Mouse (Mus musculus) kidney, postnatal 0 days (tissue): Measurements from ENCODE around the gene Stk10. TPM values are rescaled to one million over a fixed set of nuclear protein-coding genes. Genes with fewer than 3 reads are reported as not detected.

Source experiments
- ATAC-seq: fragments of 200-750 bp; cut with Nextera tagmentation; replicated peaks from 2 replicates; pipeline ENCODE4 v1.8.0; 2017; ENCODE audit warnings: low read depth, moderate number of reproducible peaks, moderate TSS enrichment, moderate library complexity; ENCODE audit not compliant: low FRiP score
- DNase-seq: peaks from one replicate; pipeline ENCODE4 v3.0.0-alpha.2; 2016; ENCODE audit warnings: low spot score
- H3K27ac ChIP-seq: fragments of 300-500 bp; sonication (generic); 2 replicates; pipeline ENCODE4 v1.5.1; 2014; ENCODE audit warnings: mild to moderate bottlenecking
- H3K27me3 ChIP-seq: fragments of 300-500 bp; sonication (generic); 2 replicates; pipeline ENCODE4 v1.6.1; 2014; ENCODE audit warnings: low read length, mixed read lengths; ENCODE audit not compliant: insufficient read depth
- H3K36me3 ChIP-seq: fragments of 300-500 bp; sonication (generic); 2 replicates; pipeline ENCODE4 v1.6.1; 2014; ENCODE audit warnings: low read length, mixed read lengths; ENCODE audit not compliant: insufficient read depth
- H3K4me1 ChIP-seq: fragments of 300-500 bp; sonication (generic); replicated peaks from 2 replicates; pipeline ENCODE4 v1.6.1; 2014; ENCODE audit warnings: antibody characterized with exemption, low read length, mixed read lengths; ENCODE audit not compliant: insufficient read depth
- H3K4me2 ChIP-seq: fragments of 300-500 bp; sonication (generic); 2 replicates; pipeline ENCODE4 v1.6.1; 2014; ENCODE audit warnings: mild to moderate bottlenecking, low read length, moderate library complexity, mixed read lengths
- H3K4me3 ChIP-seq: fragments of 300-500 bp; sonication (generic); replicated peaks from 2 replicates; pipeline ENCODE4 v1.5.1; 2014; ENCODE audit warnings: low read depth, low read length
- H3K9ac ChIP-seq: fragments of 300-500 bp; sonication (generic); 2 replicates; pipeline ENCODE4 v1.6.1; 2014; ENCODE audit warnings: low read depth, low read length
- H3K9me3 ChIP-seq: fragments of 300-500 bp; sonication (generic); replicated peaks from 2 replicates; pipeline ENCODE4 v1.6.1; 2016; ENCODE audit warnings: low read length, inconsistent platforms, mixed read lengths
- CTCF ChIP-seq: IDR thresholded peaks from 2 replicates; pipeline ENCODE4 v1.5.1; 2016; ENCODE audit warnings: antibody characterized with exemption, low read depth, mild to moderate bottlenecking, moderate library complexity
- WGBS: fragments of 180-500 bp; shearing (Covaris S2); extraction: QIAGEN DNeasy Blood & Tissue Kit; methylation state at CpG from one replicate; pipeline ENCODE4 v1.1.7; 2014; 5-methylcytosine and 5-hydroxymethylcytosine counted together
- polyA plus RNA-seq: library from polyadenylated mRNA; unstranded; fragments of >200 nt; fragmentation: Nextera tagmentation; extraction: Ambion mirVana; gene quantifications from 2 replicates; pipeline ENCODE4 v1.2.1, GENCODE M21; 2015

Gene Stk10
- polyA plus RNA-seq, 1 experiment from 2014 or later, result 2.4 TPM

DNA sequence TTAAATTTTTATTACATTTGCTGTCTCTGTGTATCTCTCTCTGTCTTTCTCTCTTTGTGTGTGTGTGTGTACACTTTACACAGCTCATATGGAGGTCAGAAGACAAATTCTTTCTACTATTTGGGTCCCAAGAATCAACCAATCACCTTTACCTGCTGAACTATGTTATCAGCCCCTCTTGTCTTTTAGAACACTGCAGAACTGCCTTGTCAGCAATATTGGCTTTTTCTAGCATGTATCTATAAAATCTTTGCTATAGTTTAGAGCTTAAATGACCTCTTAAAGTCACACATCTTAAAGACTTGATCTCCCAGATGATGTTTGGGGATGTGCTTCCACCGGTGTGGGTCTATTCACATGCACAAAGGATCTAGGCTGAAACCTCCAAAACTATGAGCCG lies 42.0 kb upstream of the Stk10 start:
- no peak for DNase-seq
- no peak for ATAC-seq
- H3K4me1 ChIP-seq, result 0 out of 2 replicates have a peak, but pooled peaks cover 5% of the 10 kb centered on the region
- no peaks in the 10 kb centered on the region for H3K27me3 ChIP-seq
- H3K4me3 ChIP-seq, result no peak overlapping the region
- H3K4me2 ChIP-seq, result no peak overlapping the region
- H3K9ac ChIP-seq, result no peak overlapping the region
- 96% methylated on average over 2 of the region's 2 CpGs for WGBS
- no peaks in the 10 kb centered on the region for H3K36me3 ChIP-seq
- H3K27ac ChIP-seq, result no peak overlapping the region
- no peaks in the 10 kb centered on the region for H3K9me3 ChIP-seq
- TF ChIP-seq CTCF, result no peak

DNA sequence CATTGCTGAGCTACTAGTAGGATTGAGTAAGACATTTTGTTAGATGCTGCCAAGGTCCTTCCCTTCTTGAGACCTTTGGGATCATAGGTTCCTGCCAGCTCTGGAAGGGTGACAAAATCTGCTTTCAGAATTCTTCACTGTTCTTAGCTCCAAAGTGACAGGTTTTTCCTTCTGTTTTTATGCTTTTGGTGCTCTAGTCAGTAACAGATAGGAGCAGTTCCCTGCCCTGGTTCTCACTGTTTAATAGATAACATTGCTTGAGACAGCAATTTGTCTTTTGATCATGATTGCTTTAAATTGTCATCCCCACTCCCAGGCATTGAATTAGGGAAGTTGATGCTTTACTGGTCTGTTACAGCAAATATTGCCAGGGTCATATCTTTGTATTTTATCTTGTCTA lies 39.8 kb upstream of the Stk10 start:
- no peak for TF ChIP-seq CTCF
- H3K4me1 ChIP-seq, result 0 out of 2 replicates have a peak, but pooled peaks cover 5% of the 10 kb centered on the region
- H3K9ac ChIP-seq, result no peak overlapping the region
- no peaks in the 10 kb centered on the region for H3K27me3 ChIP-seq
- H3K4me3 ChIP-seq, result no peak overlapping the region
- no peak overlapping the region for H3K27ac ChIP-seq
- no peak overlapping the region for H3K4me2 ChIP-seq
- H3K9me3 ChIP-seq, result no peaks in the 10 kb centered on the region
- no peaks in the 10 kb centered on the region for H3K36me3 ChIP-seq
- no peak for DNase-seq
- no peak for ATAC-seq

DNA sequence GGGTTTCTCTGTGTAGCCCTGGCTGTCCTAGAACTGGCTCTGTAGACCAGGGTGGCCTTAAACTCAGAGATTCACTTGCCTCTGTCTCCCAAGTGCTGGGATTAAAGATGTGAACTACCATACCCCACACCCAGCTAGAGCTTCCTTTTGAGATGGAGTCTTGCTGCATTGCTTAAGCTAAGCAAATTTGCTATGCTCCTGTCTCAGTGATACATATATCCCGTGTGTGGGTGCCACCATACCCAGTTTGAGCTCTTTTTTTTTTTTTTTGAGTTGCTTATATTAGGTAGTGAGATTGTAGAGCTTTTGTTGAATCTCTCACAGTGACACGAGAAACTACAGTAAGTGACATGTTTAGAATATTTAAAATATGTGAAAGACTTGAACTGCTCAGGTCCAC lies 37.8 kb upstream of the Stk10 start:
- H3K9me3 ChIP-seq, result no peaks in the 10 kb centered on the region
- H3K9ac ChIP-seq, result no peak overlapping the region
- H3K27me3 ChIP-seq, result no peaks in the 10 kb centered on the region
- H3K4me3 ChIP-seq, result no peak overlapping the region
- H3K27ac ChIP-seq, result no peak overlapping the region
- no peak for TF ChIP-seq CTCF
- ATAC-seq (no peak), DNase-seq (no peak)
- WGBS, result 72% methylated on average over 2 of the region's 2 CpGs
- no peaks in the 10 kb centered on the region for H3K4me1 ChIP-seq
- H3K36me3 ChIP-seq, result no peaks in the 10 kb centered on the region
- H3K4me2 ChIP-seq, result no peak overlapping the region

- H3K27ac ChIP-seq, result no peak overlapping the region
- H3K27me3 ChIP-seq, result no peaks in the 10 kb centered on the region
- ATAC-seq (no peak), DNase-seq (peak; percentile 42)
- WGBS, result 86% methylated on average over 7 of the region's 7 CpGs
- H3K4me1 ChIP-seq, result no peaks in the 10 kb centered on the region
- no peak overlapping the region for H3K4me2 ChIP-seq
- H3K4me3 ChIP-seq, result no peak overlapping the region
- H3K36me3 ChIP-seq, result no peaks in the 10 kb centered on the region
- no peak for TF ChIP-seq CTCF
- H3K9me3 ChIP-seq, result no peaks in the 10 kb centered on the region
- no peak overlapping the region for H3K9ac ChIP-seq
Measured at GRCm38 (mm10) chr11:32498757-32499535, 34.2 kb upstream of the Stk10 start.

GRCm38 (mm10) chr11:32499931-32500330 lies 33.2 kb upstream of the Stk10 start:
- TF ChIP-seq CTCF, result peak; percentile 54
- WGBS, result 90% methylated on average over 4 of the region's 4 CpGs
- ATAC-seq, result no peak
- Histone ChIP-seq H3K27ac (no peak overlapping the region), H3K9me3 (no peaks in the 10 kb centered on the region), H3K4me3 (no peak overlapping the region), H3K27me3 (no peaks in the 10 kb centered on the region), H3K4me1 (no peaks in the 10 kb centered on the region), H3K4me2 (no peak overlapping the region), H3K9ac (no peak overlapping the region), H3K36me3 (no peaks in the 10 kb centered on the region)
- DNase-seq, result no peak

DNA sequence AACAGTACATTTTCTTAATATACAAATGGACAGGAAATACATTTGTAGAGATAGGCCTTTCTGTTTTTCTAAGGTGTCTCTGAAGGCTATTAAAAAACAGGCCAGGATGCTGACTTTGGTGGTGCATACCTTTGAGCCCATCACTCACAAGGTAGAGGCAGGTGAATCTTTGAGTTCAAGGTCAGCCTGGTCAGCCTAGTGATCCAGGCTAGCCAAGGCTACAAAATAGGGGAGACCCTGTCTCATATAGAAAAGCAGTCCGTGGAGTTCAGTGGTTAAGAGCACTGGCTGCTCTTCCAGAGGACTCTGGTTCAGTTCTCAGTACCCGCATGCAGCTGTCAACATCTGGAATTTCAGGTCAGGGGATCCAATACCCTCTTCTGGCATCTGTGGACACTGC lies 29.4 kb upstream of the Stk10 start:
- no peak for TF ChIP-seq CTCF
- no peaks in the 10 kb centered on the region for H3K9me3 ChIP-seq
- no peaks in the 10 kb centered on the region for H3K27me3 ChIP-seq
- H3K4me3 ChIP-seq, result no peak overlapping the region
- H3K4me2 ChIP-seq, result no peak overlapping the region
- no peak for ATAC-seq
- H3K4me1 ChIP-seq, result no peaks in the 10 kb centered on the region
- no peak for DNase-seq
- H3K9ac ChIP-seq, result no peak overlapping the region
- no peaks in the 10 kb centered on the region for H3K36me3 ChIP-seq
- H3K27ac ChIP-seq, result no peak overlapping the region
- 95% methylated on average over 2 of the region's 2 CpGs for WGBS
